Mouse (Mus musculus) c-Kit-positive CD71-positive TER-119-negative erythroid progenitor cells, embryonic 14.5 days (primary cell): ENCODE measurements around the gene Chst5.
"Not testable (repeated sequence)": the region's sequence is repeated elsewhere in the genome, so short reads cannot be mapped to it uniquely, and the experiment has no call there.

Experiments used
- DNase-seq: peaks from one replicate; pipeline ENCODE4 v3.0.0-alpha.2; 2013; ENCODE audit warnings: low read depth

Chst5 gene

GRCm38 (mm10) chr8:111875758-111876157 lies 34.5 kb downstream of the Chst5 start:
- no peak for DNase-seq

GRCm38 (mm10) chr8:111871278-111871677 lies 39.0 kb downstream of the Chst5 start:
- DNase-seq = no peak

GRCm38 (mm10) chr8:111870379-111870778 lies 39.9 kb downstream of the Chst5 start:
- no peak for DNase-seq

- DNase-seq = no peak
These were observed 41.6 kb downstream of the Chst5 start for GRCm38 (mm10) chr8:111868664-111869063.

- DNase-seq = no peak
These were observed 44.4 kb downstream of the Chst5 start for GRCm38 (mm10) chr8:111865857-111866256.

- DNase-seq = no peak
These were observed 45.0 kb downstream of the Chst5 start for GRCm38 (mm10) chr8:111865130-111865852.

GRCm38 (mm10) chr8:111864648-111865047 lies 45.6 kb downstream of the Chst5 start:
- DNase-seq = no peak

- DNase-seq = no peak
These were observed 47.0 kb downstream of the Chst5 start for GRCm38 (mm10) chr8:111863280-111863679.

GRCm38 (mm10) chr8:111855977-111856376 lies 54.3 kb downstream of the Chst5 start:
- no peak for DNase-seq

GRCm38 (mm10) chr8:111853861-111854501 lies 56.3 kb downstream of the Chst5 start, which contains the start of gene Cfdp1:
Gene Cfdp1, minus strand, starts transcription at chr8:111854291.
- DNase-seq = peak; percentile 97

- not testable (repeated sequence) for DNase-seq
These were observed 57.0 kb downstream of the Chst5 start for GRCm38 (mm10) chr8:111853219-111853618.

GRCm38 (mm10) chr8:111846746-111847145 lies 63.5 kb downstream of the Chst5 start:
- DNase-seq = no peak
